Mouse (Mus musculus): ENCODE data around the gene Thnsl1. TPM values are rescaled to one million over a fixed set of nuclear protein-coding genes. Genes with fewer than 3 reads are reported as not detected.

The Thnsl1 gene
- polyA plus RNA-seq, 1 experiment from 2014 or later: 21.5 TPM

DNA sequence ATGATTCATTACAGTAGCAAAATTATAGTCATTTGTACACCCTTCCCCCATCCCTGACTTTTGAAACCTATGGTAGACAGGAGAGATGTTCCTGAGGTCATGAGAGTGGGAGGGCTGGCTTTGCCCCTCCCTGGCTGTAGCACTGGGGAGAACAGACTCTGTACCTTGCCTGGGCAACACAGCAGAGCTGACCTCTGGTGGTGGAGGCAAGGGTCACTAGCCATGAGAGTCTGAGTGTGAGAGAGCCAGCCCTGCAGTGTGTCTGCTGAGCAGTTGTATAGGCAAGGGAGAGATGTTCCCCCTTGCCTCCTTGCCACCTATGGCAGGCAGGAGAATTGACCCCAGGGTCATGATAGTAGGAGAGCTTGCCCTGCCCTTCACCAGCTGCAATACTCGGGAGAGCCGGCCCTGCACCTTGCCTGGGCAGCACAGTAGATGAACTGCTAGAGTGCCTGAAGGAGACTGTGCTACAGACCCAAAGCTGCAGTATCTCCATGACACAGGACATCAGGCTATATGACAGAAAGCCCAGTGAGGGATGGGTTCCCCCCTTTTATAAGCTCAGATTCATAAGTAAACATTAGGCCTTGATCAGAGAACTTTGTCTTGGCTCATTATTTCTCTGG lies 40.1 kb downstream of the Thnsl1 start:
- H3K9ac ChIP-seq: no peak overlapping the region
- H3K4me3 ChIP-seq: no peak overlapping the region
- H3K4me2 ChIP-seq: no peak overlapping the region
- ATAC-seq (ENCODE audit: low FRiP score): no peak
- H3K27ac ChIP-seq: no peak overlapping the region
- no peaks in the 10 kb centered on the region for H3K36me3 ChIP-seq
- no peaks in the 10 kb centered on the region for H3K27me3 ChIP-seq
- H3K9me3 ChIP-seq: no peaks in the 10 kb centered on the region
- WGBS: 89% methylated on average over 2 of the region's 2 CpGs
- H3K4me1 ChIP-seq (replicated peaks): no peaks in the 10 kb centered on the region

DNA sequence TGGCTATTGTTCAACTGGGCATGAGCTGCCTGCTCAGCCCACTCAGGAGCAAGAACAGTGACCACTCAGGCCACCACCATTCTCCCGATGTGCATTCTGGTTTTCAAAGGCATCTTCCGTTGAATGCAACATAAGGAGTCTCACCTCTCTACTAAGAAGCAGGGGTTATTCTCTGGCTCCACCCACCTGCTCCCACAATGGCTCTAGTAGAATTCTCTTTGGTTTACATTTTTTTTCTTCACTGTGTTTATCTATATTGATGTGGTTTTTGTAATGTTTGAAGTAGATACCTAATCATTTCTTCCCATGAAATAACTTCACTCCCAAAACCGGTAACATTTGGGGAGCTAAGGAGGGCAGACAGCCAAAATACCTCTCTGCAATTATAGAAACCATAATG lies 48.1 kb downstream of the Thnsl1 start:
- Histone ChIP-seq H3K4me1 (replicated peaks) (no peaks in the 10 kb centered on the region), H3K4me2 (no peak overlapping the region), H3K27ac (no peak overlapping the region), H3K4me3 (no peak overlapping the region), H3K9me3 (no peaks in the 10 kb centered on the region), H3K9ac (no peak overlapping the region), H3K36me3 (no peaks in the 10 kb centered on the region), H3K27me3 (no peaks in the 10 kb centered on the region)
- no peak for ATAC-seq (ENCODE audit: low FRiP score)
- 91% methylated on average over 3 of the region's 3 CpGs for WGBS

- Histone ChIP-seq H3K27me3 (no peaks in the 10 kb centered on the region), H3K36me3 (no peaks in the 10 kb centered on the region), H3K4me1 (replicated peaks) (no peaks in the 10 kb centered on the region), H3K9ac (no peak overlapping the region), H3K9me3 (no peaks in the 10 kb centered on the region), H3K27ac (no peak overlapping the region), H3K4me3 (no peak overlapping the region), H3K4me2 (no peak overlapping the region)
- ATAC-seq (ENCODE audit: low FRiP score): no peak
Observed at GRCm38 (mm10) chr2:21254308-21254707, 48.8 kb downstream of the Thnsl1 start.

- 93% methylated on average over 4 of the region's 4 CpGs for WGBS
- H3K4me3 ChIP-seq: no peak overlapping the region
- no peak overlapping the region for H3K4me2 ChIP-seq
- H3K9ac ChIP-seq: no peak overlapping the region
- H3K4me1 ChIP-seq (replicated peaks): no peaks in the 10 kb centered on the region
- no peaks in the 10 kb centered on the region for H3K9me3 ChIP-seq
- no peak overlapping the region for H3K27ac ChIP-seq
- H3K27me3 ChIP-seq: no peaks in the 10 kb centered on the region
- no peaks in the 10 kb centered on the region for H3K36me3 ChIP-seq
- ATAC-seq (ENCODE audit: low FRiP score): no peak
Observed at GRCm38 (mm10) chr2:21258281-21258680, 52.8 kb downstream of the Thnsl1 start.

DNA sequence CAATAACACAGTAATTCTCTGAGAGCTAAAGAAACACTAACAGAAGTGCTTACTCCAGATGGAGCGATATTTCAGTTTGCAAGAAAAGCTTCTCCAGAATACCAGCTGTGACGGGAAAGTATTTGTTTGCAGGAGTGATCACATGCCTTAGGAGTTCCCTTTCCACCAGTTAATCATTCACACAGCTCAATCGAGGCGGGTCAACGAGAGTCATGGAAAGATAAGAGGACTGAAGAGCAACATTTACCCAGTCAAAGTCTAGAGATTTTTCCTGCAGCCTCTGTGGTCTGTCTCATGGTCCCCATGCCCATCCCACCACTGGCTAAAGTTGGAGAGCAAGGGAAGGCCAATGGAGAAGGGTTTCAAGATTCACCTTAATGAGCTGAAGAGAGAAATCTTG lies 53.6 kb downstream of the Thnsl1 start:
- no peak overlapping the region for H3K4me3 ChIP-seq
- WGBS: 60% methylated on average over 5 of the region's 5 CpGs
- no peaks in the 10 kb centered on the region for H3K36me3 ChIP-seq
- H3K4me2 ChIP-seq: no peak overlapping the region
- H3K4me1 ChIP-seq (replicated peaks): no peaks in the 10 kb centered on the region
- no peak overlapping the region for H3K27ac ChIP-seq
- no peaks in the 10 kb centered on the region for H3K27me3 ChIP-seq
- H3K9me3 ChIP-seq: no peaks in the 10 kb centered on the region
- H3K9ac ChIP-seq: no peak overlapping the region
- no peak for ATAC-seq (ENCODE audit: low FRiP score)

GRCm38 (mm10) chr2:21260060-21260459 lies 54.5 kb downstream of the Thnsl1 start:
- WGBS: 54% methylated on average over 4 of the region's 4 CpGs
- no peaks in the 10 kb centered on the region for H3K4me1 ChIP-seq (replicated peaks)
- no peaks in the 10 kb centered on the region for H3K9me3 ChIP-seq
- ATAC-seq (ENCODE audit: low FRiP score): no peak
- no peaks in the 10 kb centered on the region for H3K27me3 ChIP-seq
- H3K27ac ChIP-seq: no peak overlapping the region
- no peak overlapping the region for H3K4me2 ChIP-seq
- no peak overlapping the region for H3K9ac ChIP-seq
- H3K4me3 ChIP-seq: no peak overlapping the region
- no peaks in the 10 kb centered on the region for H3K36me3 ChIP-seq

DNA sequence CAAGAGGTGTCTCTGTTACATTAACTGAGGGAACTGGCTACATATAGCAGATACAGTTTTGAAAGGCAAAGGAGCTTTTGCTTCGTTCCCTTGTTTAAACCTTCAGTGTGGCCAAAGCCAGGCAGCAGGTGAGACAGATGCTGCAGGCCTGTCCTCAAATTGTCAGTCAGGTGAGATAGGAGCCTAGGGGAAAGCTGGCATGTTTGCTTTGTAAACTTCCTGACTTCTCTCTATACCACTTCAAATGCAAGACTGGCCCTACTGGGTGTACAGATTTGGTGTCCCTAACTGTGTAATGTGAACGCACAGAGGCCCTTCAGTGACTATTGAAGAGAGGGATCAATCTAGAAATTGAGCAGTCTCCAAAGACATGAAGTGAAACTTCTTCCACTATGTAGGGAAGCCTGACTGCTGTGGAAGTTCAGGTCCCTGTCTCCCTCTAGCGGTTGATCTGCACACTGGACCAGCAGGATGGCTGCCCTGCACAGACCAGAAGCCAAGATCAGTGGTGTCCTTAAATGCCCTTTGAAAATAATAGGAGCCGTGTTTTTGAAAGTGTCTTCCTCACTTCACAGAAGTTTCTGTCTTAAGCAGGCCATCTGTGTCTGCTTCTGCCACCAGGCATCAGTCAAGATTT lies 56.0 kb downstream of the Thnsl1 start:
- no peaks in the 10 kb centered on the region for H3K4me1 ChIP-seq (replicated peaks)
- H3K9me3 ChIP-seq: no peaks in the 10 kb centered on the region
- H3K4me3 ChIP-seq: no peak overlapping the region
- no peak overlapping the region for H3K9ac ChIP-seq
- peak; percentile 93 for ATAC-seq (ENCODE audit: low FRiP score)
- 21% methylated on average over 4 of the region's 4 CpGs for WGBS
- no peak overlapping the region for H3K4me2 ChIP-seq
- no peaks in the 10 kb centered on the region for H3K36me3 ChIP-seq
- no peak overlapping the region for H3K27ac ChIP-seq
- H3K27me3 ChIP-seq: no peaks in the 10 kb centered on the region

- Histone ChIP-seq H3K9me3 (no peaks in the 10 kb centered on the region), H3K4me1 (replicated peaks) (peaks cover 8% of the 10 kb centered on the region), H3K4me3 (no peak overlapping the region), H3K4me2 (no peak overlapping the region), H3K36me3 (no peaks in the 10 kb centered on the region), H3K9ac (no peak overlapping the region), H3K27me3 (no peaks in the 10 kb centered on the region), H3K27ac (no peak overlapping the region)
- no peak for ATAC-seq (ENCODE audit: low FRiP score)
- WGBS: 73% methylated on average over 4 of the region's 4 CpGs
Observed at GRCm38 (mm10) chr2:21264031-21264430, 58.5 kb downstream of the Thnsl1 start.

Other genes starting within 250 kb of the Thnsl1 start
- gene Arhgap21, start 236.8 kb upstream of the Thnsl1 start, polyA plus RNA-seq (2015; fragmentation: Nextera tagmentation; extraction: Ambion mirVana): 35.6 and 41.1 TPM in 2 replicates
- gene Enkur, start 359 bp upstream of the Thnsl1 start, polyA plus RNA-seq (2015; fragmentation: Nextera tagmentation; extraction: Ambion mirVana): 3.7 and 6.0 TPM in 2 replicates
- 2.1 and 3.1 TPM in 2 replicates for gene Gpr158, start 161.8 kb downstream of the Thnsl1 start, polyA plus RNA-seq (2015; fragmentation: Nextera tagmentation; extraction: Ambion mirVana)